Mouse (Mus musculus) left cerebral cortex, postnatal 10 days (tissue): ENCODE results near the gene Slc7a6os. TPM values are rescaled to one million over a fixed set of nuclear protein-coding genes. Genes with fewer than 3 reads are reported as not detected.

Source experiments
- total RNA-seq, 2 experiments: library from RNA; stranded (reverse); gene quantifications; 2 replicates each; pipeline ENCODE4 v1.2.3; 2021

Gene Slc7a6os
- total RNA-seq, 2 experiments from 2014 or later = 28.8 to 30.4 TPM

Other genes starting within 250 kb of the Slc7a6os start
- gene Slc12a4, start 244.8 kb downstream of the Slc7a6os start, total RNA-seq = 10 to 100 TPM; 20.4 to 20.9 TPM
- not detected for gene Dpep3, start 231.5 kb downstream of the Slc7a6os start, total RNA-seq
- 10 to 100 TPM; 18.9 to 20.9 TPM for gene Dus2, start 219.6 kb downstream of the Slc7a6os start, total RNA-seq
- gene Dpep2nb, start 205.0 kb downstream of the Slc7a6os start, total RNA-seq = not detected
- gene Ddx28, start 199.1 kb downstream of the Slc7a6os start, total RNA-seq = 10 to 100 TPM; 14.3 to 15.2 TPM
- 10 to 100 TPM; 10.9 to 12.1 TPM for gene Nfatc3, start 152.1 kb downstream of the Slc7a6os start, total RNA-seq
- not detected for gene Esrp2, start 74.0 kb downstream of the Slc7a6os start, total RNA-seq
- 10 to 100 TPM; 24.6 to 25.3 TPM for gene Pla2g15, start 60.5 kb downstream of the Slc7a6os start, total RNA-seq
- gene Slc7a6, start 42.1 kb downstream of the Slc7a6os start, total RNA-seq = 10 to 100 TPM; 28.5 to 29.2 TPM
- 10 to 100 TPM; 42.5 to 43.2 TPM for gene Prmt7, start within 50 bp of the Slc7a6os start, total RNA-seq
- gene Smpd3, start 127.1 kb upstream of the Slc7a6os start, total RNA-seq = 100 to 1,000 TPM; 122 to 127 TPM
- gene Zfp90, start 204.4 kb upstream of the Slc7a6os start, total RNA-seq = 10 to 100 TPM; 19.0 to 19.9 TPM